Mouse (Mus musculus) gastrocnemius, postnatal 36 days (tissue): ENCODE data around the gene Yipf1. TPM values are rescaled to one million over a fixed set of nuclear protein-coding genes. Genes with fewer than 3 reads are reported as not detected.
"Not testable (repeated sequence)": the region's sequence is repeated elsewhere in the genome, so short reads cannot be mapped to it uniquely, and the experiment has no call there.

Source experiments
- DNase-seq, 2 experiments: peaks; one replicate each; pipeline ENCODE4 v3.0.0; 2022
- intact Hi-C: fragments of 180-260 bp; cut with DNase I; formaldehyde crosslinking; loops from one replicate; pipeline ENCODE4 v1.15.1; 2025
- total RNA-seq, 2 experiments: library from RNA; stranded (reverse); gene quantifications; 2 replicates each; pipeline ENCODE4 v1.2.3; 2021

Gene Yipf1
- total RNA-seq, 2 experiments from 2014 or later = 7.6 to 8.3 TPM

- no peak for DNase-seq
- intact Hi-C loops = no loop called here
Observed at GRCm38 (mm10) chr4:107318646-107319045, 4.5 kb downstream of the Yipf1 start.

DNA sequence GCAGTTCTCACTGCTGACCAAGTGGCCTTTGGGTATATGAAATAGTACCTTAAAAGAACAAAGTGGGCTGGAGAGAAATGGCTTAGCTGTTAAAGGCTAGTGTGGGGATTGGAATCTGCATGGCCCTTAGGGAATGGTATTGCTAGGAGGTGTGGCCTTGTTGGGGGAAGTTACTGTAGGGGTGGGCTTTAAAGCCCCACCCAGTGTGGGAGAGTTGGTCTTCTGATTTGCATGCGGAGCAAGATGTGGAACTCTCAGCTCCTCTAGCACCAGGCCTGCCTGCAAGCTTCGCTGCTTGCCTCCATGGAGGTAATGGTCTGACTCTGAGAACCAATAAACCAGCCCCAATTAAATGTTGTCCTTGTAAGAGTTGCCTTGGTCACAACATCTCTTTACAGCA, 6.9 kb downstream of the Yipf1 start:
- intact Hi-C loops = no loop called here
- DNase-seq = no peak

DNA sequence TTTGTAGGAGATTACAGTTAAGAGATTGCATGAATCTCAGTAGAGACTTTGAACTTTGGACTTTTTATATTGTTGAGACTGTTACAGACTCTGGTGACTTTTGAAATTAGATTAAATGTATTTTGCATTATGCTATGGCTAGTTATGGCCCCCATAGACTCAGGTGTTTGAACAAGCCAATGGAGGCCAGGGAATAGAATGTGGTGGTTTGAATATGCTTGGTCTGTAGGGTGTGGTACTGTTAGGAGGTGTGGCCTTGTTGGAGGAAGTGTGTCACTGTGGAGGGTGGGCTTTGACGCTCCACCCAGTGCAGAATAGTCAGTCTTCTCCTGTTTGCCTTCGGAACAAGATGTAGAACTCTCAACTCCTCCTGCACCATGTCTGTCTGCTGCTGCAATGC, 8.9 kb downstream of the Yipf1 start:
- intact Hi-C loops = no loop called here
- no peak for DNase-seq

- DNase-seq = no peak
- intact Hi-C loops = no loop called here
Observed at GRCm38 (mm10) chr4:107328530-107328929, 14.4 kb downstream of the Yipf1 start.

GRCm38 (mm10) chr4:107333514-107333913, 19.4 kb downstream of the Yipf1 start:
- intact Hi-C loops = no loop called here
- DNase-seq = no peak

DNA sequence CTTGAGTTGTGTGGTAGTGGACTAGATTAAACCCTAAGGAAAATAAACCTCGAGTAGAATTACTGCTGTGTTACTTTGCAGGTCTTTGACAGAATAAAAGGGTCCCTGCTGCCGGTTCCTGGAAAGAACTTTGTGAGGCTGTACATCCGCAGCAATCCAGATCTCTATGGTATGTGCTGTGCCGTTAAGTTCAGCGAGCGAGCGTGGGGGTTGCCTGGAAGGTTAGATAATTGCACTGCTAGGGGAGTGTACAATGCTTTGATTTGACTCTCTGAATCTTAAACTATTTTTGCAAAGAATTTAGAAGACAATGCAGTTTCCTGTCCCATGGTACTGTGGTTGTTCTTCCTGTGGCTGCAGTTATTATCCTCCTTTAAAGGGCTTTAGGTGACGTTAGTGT, 22.2 kb downstream of the Yipf1 start:
- intact Hi-C loops = no loop called here
- no peak for DNase-seq

- DNase-seq = no peak
- intact Hi-C loops = no loop called here
Observed at GRCm38 (mm10) chr4:107337455-107337854, 23.3 kb downstream of the Yipf1 start.

DNA sequence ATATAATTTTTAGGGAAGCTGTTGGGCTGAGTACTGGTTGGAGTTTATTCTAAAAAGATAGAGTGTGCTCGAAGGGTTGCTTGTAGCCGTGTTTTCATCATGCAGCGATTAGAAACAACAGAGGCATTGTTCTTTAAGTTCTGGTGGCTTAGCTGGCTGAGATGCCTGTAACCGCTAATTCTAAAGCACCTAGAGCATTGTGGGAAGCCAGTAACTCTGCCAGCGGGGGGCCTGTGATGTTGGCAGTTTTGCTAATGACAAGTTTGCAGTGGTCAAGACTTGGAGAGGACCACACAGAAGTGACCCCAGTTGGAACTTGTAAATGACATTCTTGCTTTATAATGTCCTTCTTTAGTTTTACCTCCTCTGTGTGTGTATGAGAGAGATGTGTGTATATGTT, 27.2 kb downstream of the Yipf1 start:
- intact Hi-C loops = no loop called here
- DNase-seq = no peak

GRCm38 (mm10) chr4:107344612-107345011, 30.4 kb downstream of the Yipf1 start:
- intact Hi-C loops = no loop called here
- DNase-seq = no peak

- intact Hi-C loops = no loop called here
- DNase-seq = no peak
Observed at GRCm38 (mm10) chr4:107347221-107347620, 33.1 kb downstream of the Yipf1 start.

DNA sequence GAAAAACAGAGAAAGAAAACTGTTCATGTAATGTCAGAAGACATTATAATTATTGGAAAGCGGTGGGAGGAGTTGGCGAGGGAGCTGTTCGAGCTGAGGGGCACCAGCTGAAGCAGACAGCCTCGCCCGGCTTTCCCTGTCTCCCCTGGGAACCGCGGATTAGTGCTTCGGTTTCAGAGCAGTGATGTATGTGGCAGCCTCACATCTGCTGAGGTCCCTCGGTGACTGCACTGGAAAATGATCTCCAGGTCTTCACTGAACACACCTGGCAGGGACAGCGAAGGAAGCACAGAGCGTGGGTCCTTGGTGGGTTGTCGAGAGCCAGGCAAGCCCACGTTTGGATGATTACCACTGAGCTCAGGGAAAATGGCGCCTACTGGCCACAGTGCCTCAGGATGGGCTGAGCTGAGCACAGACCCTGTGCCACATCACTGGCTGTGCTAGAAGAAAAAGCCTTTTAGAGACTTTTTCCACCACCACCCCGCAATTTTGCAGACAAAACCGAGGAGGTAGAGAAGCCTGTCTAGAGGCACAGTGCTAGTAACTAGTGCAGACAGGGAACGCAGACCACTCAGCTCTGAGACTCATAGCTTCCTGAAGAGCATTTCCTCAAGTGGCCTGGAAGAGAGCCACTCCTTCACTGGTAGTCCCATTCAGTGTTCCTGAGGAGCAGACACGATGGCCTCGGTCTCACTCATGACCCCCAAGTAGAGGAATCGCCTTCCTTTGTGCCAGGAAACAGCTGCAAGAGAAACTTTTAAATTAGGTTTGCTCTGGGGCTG, 34.6 kb downstream of the Yipf1 start:
- no peak for DNase-seq
- intact Hi-C loops = loop anchor here (2.0 kb wide), 1 partner anchor 98 kb away; no protein-coding TSS in a partner anchor

GRCm38 (mm10) chr4:107349311-107350008, 35.3 kb downstream of the Yipf1 start:
- intact Hi-C loops = loop anchor here (2.0 kb wide), 1 partner anchor 99 kb away; no protein-coding TSS in a partner anchor
- DNase-seq = no peak

DNA sequence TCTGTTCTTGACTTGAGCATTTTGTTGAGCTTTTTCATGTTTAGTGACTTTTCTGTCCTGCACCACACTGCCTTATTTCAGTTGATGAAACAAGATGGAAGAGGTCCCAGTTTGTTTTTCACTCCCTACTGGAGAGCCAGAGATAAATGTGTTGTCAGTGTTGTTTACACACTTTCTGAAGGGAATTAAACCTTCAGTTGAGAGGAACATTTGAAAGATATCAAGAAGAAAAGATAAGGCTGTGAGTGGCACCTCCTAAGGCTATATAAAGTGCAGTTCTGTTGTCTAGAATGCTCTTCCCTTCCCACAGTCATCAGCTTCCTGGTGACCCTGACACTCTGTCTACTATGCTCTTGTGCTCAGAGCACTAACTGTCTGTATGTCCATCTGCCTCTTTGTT, 37.2 kb downstream of the Yipf1 start:
- intact Hi-C loops = no loop called here
- DNase-seq = no peak

DNA sequence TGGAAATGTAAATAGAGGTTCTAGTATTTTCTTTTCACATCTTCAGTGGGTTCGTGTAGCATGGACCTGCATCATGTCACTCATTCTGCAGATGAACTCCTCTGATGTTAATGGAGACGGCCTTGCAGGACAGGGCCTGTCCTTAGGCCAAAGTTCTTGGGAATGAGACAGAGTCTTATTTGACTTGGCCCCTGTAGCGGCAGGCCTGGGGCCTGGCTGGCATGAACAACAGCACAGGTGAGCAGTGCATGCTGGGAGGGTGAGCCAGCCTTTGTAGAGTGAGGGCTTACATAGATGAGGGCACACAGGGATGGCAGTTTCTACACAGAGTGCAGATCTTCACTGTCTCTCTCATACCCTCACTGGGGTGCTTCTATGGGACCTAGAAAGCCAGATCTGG, 39.4 kb downstream of the Yipf1 start:
- intact Hi-C loops = no loop called here
- no peak for DNase-seq

DNA sequence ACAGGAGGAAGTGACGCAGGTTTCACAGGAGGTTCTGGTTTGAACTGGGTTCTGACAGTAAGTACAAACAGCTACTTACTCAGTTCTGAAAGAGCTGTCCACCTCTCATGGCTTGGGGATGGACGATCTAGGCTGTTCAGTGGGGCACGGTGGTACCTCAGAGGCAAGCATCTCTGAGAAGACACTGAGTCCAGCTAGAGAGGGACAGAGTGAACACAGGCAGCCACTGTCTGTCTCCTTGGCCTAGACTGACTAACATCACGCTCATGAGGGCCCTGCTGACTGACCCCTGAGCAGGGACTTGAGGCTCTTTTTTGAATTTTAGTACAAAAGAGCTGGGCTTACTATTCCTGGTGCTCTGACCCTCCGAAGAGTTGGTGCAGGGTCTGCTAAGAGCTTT, 40.0 kb downstream of the Yipf1 start:
- intact Hi-C loops = no loop called here
- no peak for DNase-seq

GRCm38 (mm10) chr4:107354543-107354942, 40.4 kb downstream of the Yipf1 start:
- no peak for DNase-seq
- intact Hi-C loops = no loop called here

DNA sequence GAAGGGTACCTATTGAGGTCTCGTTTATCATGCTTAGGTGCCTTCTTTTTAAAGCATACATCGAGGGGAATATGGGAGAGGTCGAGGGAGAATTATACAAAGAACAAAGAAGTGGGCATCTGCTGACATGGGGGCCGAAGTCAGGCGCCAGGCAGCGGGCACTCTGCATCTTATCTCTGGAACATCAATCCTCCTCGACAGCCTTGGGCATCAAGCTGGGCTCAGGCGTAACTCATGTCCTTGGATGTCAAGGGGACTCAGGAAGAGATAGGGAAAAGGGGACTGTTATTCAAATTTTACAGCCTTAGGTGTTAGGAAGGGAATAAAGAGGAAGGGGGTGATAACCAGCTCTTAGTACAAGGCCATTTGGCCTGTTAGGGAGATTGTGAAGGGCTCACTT, 43.0 kb downstream of the Yipf1 start:
- intact Hi-C loops, DNase-seq: not testable (repeated sequence)

DNA sequence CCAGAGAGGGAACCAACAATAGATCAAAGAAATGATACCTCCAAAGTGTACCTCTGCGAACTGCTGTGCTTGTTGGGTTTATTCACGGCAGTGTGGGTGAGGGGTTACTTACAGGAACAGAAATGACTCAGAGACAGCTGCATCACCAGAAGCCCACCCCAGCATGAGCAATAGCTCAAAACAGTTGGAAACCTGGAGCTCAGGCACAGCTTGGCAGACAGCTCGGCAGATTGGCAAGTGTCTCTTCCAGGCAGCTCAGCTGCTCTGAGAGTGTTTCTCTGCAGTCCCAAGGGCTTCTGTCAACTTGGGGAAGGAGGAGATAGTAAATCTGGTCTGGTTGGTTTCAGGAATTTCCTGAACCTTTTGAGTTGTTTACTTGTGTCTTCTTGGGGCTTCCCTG, 44.3 kb downstream of the Yipf1 start:
- intact Hi-C loops = no loop called here
- no peak for DNase-seq

DNA sequence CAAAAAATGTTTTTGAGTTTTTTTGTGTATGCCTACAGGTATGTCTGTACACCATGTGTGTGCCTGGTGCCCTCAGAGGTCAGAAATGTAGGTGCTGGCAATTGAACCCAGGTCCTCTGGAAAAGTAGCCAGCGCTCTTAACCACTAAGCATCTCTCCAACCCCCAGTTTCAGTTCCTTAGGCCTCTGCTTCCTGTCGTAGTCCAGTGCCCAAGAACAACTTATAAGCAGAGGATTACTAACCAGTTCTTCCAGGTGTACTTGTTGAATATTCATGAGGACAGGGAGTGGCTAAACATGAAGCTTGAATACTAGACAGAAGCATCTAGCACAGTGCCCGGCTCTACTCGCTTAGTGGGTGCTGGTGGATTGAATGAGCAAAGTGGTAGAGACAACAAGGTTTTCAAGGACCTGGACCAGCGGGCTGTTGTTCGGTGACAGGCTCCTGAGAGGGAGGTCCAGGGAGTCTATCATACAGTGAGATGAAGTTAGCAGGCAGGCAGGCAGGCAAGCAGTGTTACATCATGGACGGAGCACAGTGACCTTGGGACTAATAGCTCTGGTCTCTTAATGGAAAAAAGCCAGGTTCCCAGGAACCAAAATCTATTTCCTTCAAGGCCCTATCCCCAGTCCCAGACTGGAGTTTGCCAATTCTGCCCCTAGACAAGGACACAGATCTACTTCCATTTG, 46.4 kb downstream of the Yipf1 start:
- intact Hi-C loops = no loop called here
- DNase-seq = no peak

DNA sequence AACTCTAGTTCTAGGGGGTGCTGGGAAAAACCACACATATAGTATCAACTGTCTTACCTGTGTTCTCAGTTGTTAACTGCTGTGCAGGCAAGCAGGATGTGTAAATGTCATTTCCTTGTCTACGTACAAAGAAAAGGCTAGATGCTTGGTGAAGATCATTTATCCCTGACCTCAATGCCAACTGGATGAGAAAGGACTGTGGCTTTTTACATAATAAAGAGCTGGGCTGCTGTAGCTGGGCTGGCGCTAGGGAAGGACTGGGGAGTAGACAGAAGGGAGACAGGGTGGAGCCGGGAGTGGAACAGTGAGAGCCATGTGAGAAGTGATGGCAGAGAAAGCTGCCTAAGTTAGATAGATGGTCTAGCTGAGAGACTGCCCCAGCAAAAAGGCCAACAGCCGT, 48.6 kb downstream of the Yipf1 start:
- no peak for DNase-seq
- intact Hi-C loops = no loop called here

DNA sequence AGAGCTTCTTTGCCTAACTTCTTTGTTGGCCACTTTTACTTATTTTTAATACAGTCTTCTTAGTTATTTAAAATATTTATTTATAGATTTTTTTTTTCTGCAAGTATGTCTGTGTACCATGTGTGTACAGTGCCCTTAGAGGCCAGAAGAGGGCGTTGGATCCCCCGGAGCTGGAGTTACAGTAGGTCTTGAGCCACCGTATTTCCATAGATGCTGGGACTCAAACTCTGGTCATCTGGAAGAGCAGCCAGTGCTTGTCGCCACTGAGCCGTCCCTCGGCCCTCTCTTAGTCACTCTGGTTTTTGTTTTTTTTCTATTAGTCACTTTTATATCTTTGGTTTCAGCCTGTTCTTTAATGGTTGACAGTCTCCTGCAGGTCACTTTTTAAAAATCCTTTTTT, 49.4 kb downstream of the Yipf1 start:
- DNase-seq = no peak
- intact Hi-C loops = no loop called here
